Mouse (Mus musculus) c-Kit-positive CD71-positive TER-119-negative erythroid progenitor cells, embryonic 14.5 days (primary cell): ENCODE data around the gene Car11.
"Not testable (repeated sequence)": the region's sequence is repeated elsewhere in the genome, so short reads cannot be mapped to it uniquely, and the experiment has no call there.

Experiments
- DNase-seq: peaks from one replicate; pipeline ENCODE4 v3.0.0-alpha.2; 2013; ENCODE audit warnings: low read depth

Gene Car11

DNA sequence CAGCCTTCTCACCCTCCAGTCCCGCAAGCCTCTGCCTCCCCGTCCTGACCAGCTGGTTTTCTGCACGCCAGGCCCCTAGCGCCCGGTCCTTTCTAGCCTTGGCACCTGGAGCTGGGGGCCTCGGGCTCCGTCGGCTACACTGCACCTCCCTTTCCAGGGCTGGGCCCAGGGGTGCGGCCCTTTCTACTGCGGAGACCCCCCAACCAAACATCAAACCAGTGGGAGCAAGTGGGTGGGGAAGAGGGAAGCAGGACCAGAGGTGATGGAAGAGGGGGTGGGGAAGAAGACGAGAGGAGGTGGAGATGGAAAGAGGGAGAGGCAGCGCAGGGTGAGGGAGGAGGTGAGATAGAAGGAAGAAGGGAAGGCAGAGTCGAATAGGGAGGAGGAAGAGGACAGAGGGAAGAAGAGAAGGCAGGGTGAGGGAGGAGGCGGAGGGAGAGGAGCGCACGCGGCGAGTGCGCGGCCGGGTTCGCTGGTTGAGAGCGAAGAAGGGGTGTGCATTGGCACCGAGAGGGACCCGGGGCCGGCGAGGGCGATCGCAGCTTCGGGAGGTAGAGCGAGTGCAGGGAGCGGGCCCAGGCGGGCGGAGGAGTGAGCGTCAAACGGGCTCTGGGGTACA is at the start of gene Car11:
Gene Car11, plus strand, starts transcription at position 321 of the 619 bp plus-strand sequence.
- DNase-seq: no peak

DNA sequence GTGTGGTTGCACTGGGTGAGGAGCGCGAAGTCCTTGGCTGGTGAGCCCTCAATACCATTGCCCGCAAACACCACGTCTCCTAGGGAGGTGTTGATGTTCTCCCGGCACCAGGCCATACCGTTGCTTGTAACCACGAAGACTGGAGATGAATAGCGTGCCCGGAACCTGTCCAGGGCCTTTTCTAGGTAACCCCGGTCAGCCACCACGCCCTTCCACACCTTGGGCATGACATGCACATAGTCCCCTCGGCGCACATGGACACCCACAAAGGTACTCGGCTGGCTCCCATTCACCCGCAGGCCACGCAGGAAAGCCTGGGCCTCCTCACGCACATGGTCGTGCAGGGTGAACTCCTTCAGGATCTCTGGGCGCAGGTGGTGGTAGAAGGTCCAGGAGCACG is 49.2 kb upstream of the Car11 start:
- not testable (repeated sequence) for DNase-seq

DNA sequence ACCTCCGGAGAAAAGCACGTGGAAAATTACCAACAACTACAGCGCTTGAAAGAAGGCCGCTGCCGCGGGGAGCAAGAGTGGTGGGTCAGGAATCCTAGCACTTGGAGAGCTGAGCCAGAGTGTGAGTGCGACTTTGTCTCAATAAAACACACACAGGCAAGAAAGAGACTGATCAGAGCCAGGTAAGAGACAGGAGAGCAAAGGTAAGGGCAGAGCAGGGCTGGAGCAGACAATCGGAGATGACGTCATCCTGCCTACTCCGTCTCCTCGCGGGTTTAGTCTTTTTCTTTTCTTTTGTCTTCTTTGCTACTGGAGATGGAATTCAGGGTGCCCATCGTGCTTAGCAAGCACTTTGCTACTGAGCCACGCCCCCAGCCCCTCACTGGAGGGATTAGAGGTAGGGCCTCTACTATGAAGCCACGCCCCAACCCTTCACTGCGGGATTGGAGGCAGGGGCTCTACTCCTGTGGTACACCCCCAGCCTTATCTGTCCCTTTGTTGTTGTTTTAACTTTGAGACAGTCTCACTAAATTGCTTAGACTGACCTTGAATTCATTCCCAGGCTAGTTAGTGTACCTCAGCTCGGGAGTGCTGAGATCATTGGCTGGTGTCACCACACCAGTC is 45.1 kb upstream of the Car11 start:
- no peak for DNase-seq

DNA sequence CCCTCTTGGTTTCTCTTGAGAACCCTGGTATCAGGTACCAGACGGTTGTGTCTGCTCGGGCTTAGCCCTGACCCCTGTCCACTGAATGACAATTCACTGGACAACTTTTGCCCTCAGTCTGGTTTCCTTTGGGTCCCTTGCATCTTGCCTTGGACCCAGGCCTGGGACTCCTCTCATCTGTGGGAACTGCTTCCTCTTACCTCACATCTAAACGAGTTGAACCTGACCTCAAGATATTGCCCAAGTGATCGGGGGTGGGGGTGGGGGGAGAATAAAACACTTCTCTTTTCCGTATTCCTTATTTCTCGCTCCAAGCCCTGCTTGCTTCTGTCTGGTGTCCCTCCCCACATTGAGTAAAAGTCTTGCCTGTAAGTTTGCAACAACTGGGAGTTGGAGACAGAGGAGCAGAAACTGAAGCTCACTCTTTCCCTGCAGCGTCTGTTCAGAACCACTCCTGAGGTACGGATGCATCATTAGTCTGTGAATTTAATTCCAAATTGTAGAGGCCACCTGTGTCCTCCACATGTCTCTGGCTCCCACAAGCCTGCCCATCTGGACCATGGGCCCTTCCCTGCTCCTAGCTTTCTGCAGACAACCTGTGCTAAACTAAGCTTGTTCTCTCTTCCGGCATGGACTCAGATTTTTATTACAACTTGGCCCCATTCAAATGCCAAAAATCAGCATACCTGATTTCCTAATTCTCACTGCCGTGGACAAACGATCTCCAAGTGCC is 38.7 kb upstream of the Car11 start:
- no peak for DNase-seq

DNA sequence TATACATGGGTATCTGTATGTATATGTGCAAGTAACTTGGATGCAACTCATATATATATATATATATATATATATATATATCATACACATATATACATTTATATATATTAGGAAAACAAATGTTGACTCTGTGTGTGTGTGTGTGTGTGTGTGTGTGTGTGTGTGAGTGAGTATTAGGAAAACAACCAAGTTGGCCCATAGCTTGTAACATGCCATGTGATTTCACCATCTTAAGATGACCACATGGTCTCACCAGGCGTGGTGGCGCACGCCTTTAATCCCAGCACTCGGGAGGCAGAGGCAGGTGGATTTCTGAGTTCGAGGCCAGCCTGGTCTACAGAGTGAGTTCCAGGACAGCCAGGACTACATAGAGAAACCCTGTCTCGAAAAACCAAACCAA is 37.9 kb upstream of the Car11 start:
- not testable (repeated sequence) for DNase-seq

DNA sequence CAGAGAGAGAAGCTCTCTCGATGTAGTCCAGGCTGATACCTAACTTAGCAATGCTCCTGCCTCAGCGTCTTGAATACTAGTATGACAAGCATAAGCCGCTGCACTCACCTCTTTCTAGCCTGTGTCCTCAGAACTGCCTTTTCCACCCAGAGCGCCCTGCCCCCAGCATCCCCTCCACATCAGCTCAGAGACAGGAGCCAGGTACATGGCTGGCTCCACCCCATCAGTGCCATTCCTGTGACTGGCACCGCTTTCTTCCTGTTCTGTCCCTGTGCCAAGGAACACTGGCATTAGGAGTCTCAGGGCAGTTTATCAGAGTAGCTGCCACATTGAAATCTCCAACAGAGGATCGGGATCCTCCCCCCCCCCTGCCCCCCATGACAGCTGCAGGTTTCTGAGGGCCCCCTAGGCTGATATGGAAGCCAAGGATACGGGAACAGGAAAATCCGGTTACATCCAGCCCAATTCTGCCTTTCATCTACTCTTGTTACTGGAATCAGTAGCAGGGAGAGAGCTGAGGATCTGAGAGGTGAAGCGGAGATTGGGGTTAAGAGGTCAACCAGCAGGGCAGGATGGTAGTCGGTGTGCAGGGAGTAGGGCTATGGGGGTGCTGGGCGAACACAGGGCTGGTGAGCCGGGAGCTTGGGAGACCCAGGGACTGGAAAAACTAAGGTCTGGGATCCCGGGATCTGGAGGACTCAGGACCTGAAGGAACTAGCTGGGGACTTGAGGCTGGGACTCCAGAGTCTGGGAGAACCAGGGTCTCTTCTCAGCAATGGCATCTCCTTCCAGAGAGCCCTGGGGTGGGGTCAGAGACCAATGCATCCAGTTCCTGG is 34.1 kb upstream of the Car11 start:
- DNase-seq: no peak

DNA sequence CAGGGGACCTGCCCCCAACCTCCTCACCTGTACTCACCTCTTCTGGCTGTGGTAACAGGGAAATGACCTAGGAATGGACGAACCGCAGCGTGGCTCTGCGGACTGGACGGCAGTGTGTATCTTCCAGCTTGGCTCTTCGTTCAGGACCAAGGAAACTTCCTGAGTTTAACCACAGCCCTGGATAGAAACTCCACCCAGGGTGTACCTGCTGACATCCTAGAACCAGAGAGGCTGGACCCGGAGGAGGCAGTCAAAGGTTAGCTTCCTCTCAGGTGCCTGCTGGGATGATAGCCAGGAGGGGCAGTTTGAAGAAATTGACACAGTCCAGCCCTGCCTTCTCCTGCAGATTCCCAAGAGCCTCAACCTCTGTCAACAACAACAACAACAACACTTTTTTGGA is 33.5 kb upstream of the Car11 start, which contains the start of gene Fut2:
Gene Fut2, minus strand, starts transcription at position 234 of the 400 bp plus-strand sequence.
- DNase-seq: no peak

DNA sequence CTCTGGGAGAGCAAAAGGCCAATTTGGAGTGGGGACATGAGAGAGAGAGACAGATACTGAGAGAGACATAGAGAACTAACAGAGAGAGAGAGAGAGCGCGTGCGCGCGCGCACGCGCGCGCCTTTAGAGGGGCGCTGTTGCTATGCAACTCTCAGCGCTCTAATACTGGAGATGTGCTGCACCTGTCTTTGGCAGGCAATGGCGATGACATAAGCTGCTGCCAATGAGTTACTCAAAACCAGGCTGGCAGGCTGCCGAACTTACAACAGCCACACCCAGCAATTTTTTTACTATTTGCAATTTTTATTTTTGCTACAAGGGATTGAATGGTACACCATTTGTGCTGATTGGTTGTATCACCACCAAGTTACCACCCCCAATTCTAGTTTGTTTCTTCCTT is 31.9 kb upstream of the Car11 start:
- DNase-seq: no peak

DNA sequence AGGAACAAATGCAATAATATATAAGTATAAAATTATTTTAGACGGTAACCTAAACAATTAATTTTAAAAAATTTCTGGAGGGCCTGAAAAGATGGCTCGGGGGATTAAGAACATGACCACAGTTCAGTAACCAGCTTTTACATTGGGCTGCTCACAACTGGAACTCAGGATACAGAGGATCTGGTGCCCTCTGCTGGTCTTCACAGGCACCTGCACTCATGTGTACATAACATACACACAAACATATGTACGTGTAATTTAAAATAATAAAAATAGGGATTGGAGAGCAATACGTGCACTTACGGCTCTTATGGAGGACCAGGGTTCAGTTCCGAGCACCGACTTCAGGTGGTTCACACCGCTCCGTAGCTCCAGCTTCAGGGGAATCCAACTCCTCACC is 30.7 kb upstream of the Car11 start:
- no peak for DNase-seq

DNA sequence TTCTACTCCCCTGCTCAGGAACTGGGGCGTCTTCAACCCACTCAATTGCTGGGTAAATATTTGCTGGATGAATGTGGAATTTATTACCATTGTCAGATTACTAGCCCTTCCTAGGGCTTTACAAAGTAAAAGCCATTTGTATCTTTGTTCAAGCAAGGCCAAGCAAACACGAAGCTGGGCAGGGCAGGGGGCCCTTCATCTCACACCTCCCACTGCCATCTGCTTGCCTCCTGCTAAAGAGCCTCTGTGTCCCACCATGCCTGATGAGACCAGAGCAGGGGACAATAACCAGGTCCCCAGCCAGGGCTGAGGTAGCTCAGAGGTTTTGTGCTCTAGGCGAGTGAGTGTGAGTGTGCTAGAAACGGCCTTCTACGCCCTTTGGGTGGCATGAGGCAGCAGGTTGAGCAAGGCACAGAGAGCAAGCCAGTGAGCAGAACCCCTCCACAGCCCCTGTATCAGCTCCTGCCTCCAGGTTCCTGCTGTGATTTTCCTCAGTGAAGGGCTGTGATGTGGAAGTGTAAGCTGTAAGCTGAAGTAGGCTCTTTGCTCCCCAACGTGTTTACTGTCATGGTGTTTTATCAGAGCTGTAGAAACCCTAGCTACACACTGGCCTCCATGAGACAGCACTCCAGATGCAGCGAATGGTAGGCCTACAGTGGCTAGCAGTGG is 21.9 kb upstream of the Car11 start:
- no peak for DNase-seq

DNA sequence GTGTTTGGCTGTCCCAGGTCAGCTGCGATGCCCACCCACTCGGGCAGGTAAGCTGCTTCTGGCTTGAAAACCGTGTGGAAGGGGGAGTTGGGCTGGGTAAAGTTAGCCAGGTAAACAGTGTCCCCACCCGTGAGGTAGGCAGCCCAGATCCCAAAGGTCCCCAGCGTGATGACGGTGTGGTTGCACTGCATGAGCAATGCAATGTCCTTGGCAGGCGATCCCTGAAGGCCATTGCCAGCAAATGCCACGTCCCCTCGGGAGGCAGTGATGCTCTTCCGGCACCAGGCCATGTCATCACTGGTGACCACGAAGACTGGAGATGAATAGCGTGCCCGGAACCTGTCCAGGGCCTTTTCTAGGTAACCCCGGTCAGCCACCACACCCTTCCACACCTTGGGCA is 21.1 kb upstream of the Car11 start:
- no peak for DNase-seq

DNA sequence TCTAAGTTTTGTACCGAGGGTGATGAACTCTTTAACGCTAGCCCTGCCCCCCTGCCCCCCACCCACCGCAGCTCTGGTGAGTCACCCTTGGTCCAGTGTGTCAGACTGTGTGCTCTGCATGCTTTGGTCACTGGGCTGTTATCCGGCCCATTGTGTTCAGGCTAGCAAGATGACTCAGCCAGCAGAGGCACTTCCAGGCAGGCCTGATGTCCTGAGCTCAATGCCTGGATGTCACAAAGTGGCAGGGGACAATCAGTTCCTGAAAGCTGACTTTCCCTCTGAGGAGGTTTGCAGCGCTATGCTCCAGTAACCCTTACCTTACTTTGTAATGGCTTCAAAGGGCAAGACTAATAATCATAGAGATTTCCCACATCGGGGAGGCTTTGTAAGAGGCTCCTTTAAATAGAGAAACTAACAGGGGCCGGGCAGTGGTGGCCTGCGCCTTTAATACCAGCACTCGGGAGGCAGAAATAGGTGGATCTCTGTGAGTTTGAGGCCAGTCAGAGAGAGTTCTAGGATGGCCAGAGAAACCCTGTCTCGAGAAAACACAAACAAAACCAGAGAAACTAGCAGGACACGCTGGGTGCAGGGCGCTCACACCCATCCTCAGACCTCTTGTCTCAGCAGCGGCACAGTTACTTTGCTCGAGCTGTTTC is 19.5 kb upstream of the Car11 start:
- no peak for DNase-seq

DNA sequence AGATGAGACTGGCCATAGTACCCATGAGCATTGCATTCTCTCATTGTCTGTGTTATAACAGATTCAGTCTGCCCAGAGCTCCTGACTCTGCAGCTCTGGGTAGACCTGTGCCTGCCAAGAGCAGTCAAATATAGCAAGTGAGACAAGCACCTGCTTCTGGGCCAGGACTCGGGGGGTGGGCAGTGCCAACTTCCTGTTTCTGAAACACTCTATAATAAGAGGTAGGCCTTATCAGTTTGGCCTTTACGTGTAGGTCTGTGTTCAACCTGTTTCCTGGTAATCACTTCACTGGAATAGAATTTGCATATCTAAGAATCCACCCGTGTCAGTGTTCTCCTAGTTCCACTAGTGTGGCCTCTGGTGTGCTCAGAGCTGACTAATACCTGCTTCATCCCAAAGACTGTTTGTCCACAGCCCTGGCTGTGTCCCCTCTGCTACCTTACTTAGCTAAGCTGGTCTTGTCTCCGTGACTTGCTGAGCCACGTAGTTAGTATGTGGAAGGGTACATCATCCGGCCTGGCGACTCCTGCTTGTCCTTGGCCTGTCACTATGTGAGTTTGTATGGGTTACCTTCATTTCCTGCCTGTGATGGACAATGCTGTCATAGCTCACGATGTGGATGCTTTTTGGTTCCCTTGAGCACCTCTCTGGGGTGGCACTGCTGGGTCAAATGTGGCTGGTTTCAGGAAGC is 18.5 kb upstream of the Car11 start:
- DNase-seq: no peak

DNA sequence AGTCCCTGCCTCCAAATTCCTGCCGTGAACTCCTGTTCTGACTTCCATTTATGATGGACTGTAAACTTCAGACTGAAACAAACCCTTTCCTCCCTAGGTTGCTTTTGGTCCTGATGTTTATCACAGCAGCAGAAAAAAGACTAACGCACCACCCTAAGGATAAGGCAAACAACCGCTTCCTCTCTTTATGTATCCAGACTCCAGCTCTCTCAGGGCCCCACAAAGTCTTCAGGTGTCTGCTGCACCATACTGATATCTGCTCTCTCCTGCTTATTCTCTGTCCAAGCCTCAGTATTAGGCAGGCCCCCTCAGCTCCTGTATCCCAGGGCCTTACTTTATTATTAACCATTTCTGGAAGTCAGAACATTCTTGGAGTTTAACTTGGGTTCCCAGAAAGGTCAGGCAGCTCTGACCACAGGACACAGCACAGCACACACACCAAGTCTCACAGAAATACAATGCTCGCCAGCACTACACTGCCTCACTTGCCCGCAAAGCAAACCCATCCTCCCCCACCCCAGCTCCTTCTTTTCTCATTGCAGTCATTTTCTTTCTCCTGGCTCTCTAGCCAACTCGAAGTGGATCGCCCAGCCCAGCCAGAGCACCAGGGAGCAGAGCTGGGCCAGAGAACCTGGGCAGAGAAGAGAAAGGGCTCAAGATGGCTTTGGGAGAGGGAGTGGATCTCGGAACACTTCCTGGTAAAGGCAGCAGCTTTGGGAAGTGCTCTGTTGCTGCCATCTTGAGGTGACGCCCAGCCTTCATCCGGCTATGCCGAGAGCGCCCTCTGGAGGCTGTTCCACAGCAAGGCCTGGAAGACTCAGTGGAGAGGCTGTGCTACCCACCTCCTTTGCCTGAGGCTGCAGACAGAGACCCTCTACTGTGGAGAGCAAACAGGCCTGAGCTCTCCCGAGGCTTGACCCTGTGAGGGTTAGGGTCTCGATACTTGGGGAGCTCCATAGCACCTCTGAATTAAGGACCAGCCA is 17.2 kb upstream of the Car11 start:
- DNase-seq: peak; percentile 78

DNA sequence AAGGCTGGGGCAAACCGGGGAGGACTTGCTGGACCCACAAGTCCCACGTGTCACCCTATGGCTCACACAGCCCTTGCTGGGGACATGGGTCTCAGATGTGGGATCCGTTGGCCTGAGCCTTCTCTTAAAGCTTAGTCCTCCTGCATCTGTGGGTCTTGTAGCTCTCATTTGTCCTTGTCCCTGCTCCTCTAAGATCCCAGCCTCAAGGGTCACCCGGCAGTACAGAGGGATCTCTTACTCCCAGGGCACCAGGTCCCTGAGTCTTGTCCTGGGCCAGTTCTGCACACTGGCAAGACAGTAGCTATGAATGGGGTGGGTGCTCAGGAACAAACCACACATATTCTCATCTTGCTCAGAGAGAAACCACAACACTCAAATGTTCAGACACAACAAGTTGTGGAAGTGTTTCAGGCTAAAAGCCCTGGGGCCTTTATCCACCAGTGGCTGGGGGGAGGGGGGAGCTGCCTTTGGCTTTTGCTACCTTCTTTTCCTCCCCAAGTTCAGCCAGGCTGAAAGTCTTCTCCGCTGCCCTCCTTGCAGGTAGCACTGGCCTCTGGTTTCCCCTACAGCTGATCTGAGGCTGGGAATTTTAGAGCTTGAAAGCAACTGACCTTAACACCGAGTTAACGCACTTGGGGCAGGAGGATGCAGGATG is 16.1 kb upstream of the Car11 start, which contains the start of gene Ntn5:
Gene Ntn5, plus strand, starts transcription at position 627 of the 655 bp plus-strand sequence.
- DNase-seq: no peak

DNA sequence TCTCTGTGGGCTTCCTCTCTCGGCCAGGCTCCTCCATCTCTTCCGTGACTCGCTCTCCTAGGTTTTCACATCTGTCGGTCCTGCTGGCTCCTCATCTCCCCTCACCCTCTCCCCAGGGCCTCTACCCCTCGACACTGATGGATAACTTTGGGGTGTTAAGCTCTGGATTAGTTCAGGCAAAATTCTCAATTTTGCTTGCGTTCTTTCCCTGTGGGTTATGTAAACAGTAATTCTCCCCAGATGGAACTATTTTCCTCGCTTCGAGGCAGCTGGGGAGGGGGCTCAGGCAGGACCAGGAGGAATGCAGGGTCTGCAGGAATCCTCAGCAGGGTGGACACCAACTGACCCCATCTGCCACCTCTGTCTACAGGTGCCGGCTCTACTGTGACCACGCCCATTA is 13.8 kb upstream of the Car11 start:
- no peak for DNase-seq

DNA sequence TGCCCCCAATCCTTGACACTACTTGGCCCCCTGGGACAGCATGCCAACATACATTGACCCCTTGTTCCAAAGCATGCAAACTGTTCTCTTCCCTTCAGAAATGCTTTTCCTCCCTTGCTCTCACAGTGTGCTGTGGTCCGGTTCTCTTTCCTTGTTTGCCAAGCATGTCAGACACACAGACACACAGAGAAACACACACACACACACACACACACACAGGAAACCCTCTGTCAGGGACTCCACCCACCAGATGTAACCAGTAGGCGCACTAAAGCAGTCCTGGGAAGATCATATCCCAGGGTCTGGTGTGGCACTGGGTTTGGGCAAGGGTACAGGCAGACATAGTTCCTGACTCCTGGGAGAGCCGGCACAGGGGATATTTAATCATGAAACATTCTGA is 12.8 kb upstream of the Car11 start:
- DNase-seq: no peak

DNA sequence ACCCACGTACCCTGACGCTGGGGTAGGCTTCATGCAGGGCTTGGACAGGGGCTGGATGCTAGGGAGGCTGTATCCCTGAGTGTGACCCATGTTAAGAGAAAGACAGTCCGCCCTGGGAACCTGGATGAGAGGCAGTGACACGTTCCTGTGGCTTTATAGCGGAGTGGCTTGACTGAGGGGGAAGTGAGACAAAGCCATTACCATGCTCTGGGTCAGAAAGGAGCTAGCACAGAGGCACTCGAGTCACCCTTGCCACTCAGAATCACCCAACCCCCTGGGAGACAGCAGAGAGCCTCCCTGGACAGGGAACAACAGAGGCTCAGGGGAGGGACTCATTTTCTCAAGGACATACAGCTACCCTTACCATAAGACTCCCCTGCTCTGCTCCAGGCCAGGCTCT is 10.5 kb upstream of the Car11 start:
- DNase-seq: no peak

DNA sequence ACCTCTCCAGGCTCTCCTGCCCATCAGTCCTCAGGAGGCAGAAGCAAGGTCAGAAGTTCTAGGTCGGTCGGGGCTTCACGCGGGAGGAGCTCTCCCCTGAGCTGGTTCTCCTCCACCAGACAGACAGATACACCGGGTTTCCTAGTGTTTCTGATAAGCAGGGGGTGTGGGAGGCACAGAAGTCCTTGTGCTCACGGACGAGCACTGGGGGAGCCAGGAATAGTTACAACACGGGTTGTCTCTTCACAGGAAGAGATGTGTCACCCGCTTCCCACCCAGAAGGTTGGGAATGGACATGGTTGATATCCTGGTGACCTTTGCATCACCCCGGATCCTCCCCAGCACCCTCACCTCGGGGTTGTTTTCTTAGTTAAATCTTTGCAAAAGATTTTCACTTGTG is 9.8 kb upstream of the Car11 start:
- DNase-seq: no peak
